Mouse (Mus musculus): ENCODE results near the gene Baiap2. TPM values are rescaled to one million over a fixed set of nuclear protein-coding genes. Genes with fewer than 3 reads are reported as not detected.

The Baiap2 gene
- polyA plus RNA-seq, 1 experiment, result 5.5 TPM

- peak overlapping the region; percentile 56 for H3K27ac ChIP-seq (replicated peaks; ENCODE audit: low read depth, low read length)
- H3K4me3 ChIP-seq (ENCODE audit: insufficient read depth, low read depth, low read length), result peak overlapping the region; percentile 75
- H3K4me1 ChIP-seq (ENCODE audit: control insufficient read depth, insufficient read depth, insufficient read length, low read length), result peaks cover 24% of the 10 kb centered on the region
These were observed 28.6 kb upstream of the Baiap2 start for GRCm38 (mm10) chr11:119913935-119914314.

- H3K4me1 ChIP-seq (ENCODE audit: control insufficient read depth, insufficient read depth, insufficient read length, low read length), result peaks cover 24% of the 10 kb centered on the region
- H3K27ac ChIP-seq (replicated peaks; ENCODE audit: low read depth, low read length), result peak overlapping the region; percentile 56; the same call in 1 of the 2 replicates
- H3K4me3 ChIP-seq (ENCODE audit: insufficient read depth, low read depth, low read length), result peak overlapping the region; percentile 75
These were observed 28.2 kb upstream of the Baiap2 start for GRCm38 (mm10) chr11:119914381-119914780.

GRCm38 (mm10) chr11:119915666-119916065 is 26.9 kb upstream of the Baiap2 start:
- Histone ChIP-seq H3K27ac (replicated peaks; ENCODE audit: low read depth, low read length) (no peak overlapping the region), H3K4me1 (ENCODE audit: control insufficient read depth, insufficient read depth, insufficient read length, low read length) (peaks cover 24% of the 10 kb centered on the region), H3K4me3 (ENCODE audit: insufficient read depth, low read depth, low read length) (0 out of 2 replicates have a peak overlapping the region, but pooled peaks have one; percentile 75)

GRCm38 (mm10) chr11:119916102-119916790 is 26.3 kb upstream of the Baiap2 start:
- peaks cover 24% of the 10 kb centered on the region for H3K4me1 ChIP-seq (ENCODE audit: control insufficient read depth, insufficient read depth, insufficient read length, low read length)
- 0 out of 2 replicates have a peak overlapping the region, but pooled peaks have one; percentile 2 for H3K4me3 ChIP-seq (ENCODE audit: insufficient read depth, low read depth, low read length)
- no peak overlapping the region for H3K27ac ChIP-seq (replicated peaks; ENCODE audit: low read depth, low read length)

- Histone ChIP-seq H3K27ac (replicated peaks; ENCODE audit: low read depth, low read length) (no peak overlapping the region), H3K4me1 (ENCODE audit: control insufficient read depth, insufficient read depth, insufficient read length, low read length) (peaks cover 24% of the 10 kb centered on the region), H3K4me3 (ENCODE audit: insufficient read depth, low read depth, low read length) (no peak overlapping the region; the same call in 1 of the 2 replicates)
These were observed 25.6 kb upstream of the Baiap2 start for GRCm38 (mm10) chr11:119916834-119917469.

- no peak overlapping the region for H3K27ac ChIP-seq (replicated peaks; ENCODE audit: low read depth, low read length)
- H3K4me1 ChIP-seq (ENCODE audit: control insufficient read depth, insufficient read depth, insufficient read length, low read length), result peaks cover 24% of the 10 kb centered on the region
- H3K4me3 ChIP-seq (ENCODE audit: insufficient read depth, low read depth, low read length), result no peak overlapping the region
These were observed 24.0 kb upstream of the Baiap2 start for GRCm38 (mm10) chr11:119918521-119918920.

- peaks cover 21% of the 10 kb centered on the region for H3K4me1 ChIP-seq (ENCODE audit: control insufficient read depth, insufficient read depth, insufficient read length, low read length)
- H3K27ac ChIP-seq (replicated peaks; ENCODE audit: low read depth, low read length), result no peak overlapping the region
- no peak overlapping the region for H3K4me3 ChIP-seq (ENCODE audit: insufficient read depth, low read depth, low read length)
These were observed 23.1 kb upstream of the Baiap2 start for GRCm38 (mm10) chr11:119919432-119919831.

- Histone ChIP-seq H3K4me1 (ENCODE audit: control insufficient read depth, insufficient read depth, insufficient read length, low read length) (peaks cover 17% of the 10 kb centered on the region), H3K27ac (replicated peaks; ENCODE audit: low read depth, low read length) (no peak overlapping the region), H3K4me3 (ENCODE audit: insufficient read depth, low read depth, low read length) (no peak overlapping the region)
These were observed 22.7 kb upstream of the Baiap2 start for GRCm38 (mm10) chr11:119919897-119920296.

- Histone ChIP-seq H3K4me1 (ENCODE audit: control insufficient read depth, insufficient read depth, insufficient read length, low read length) (peaks cover 9% of the 10 kb centered on the region; the same call in 1 of the 2 replicates), H3K4me3 (ENCODE audit: insufficient read depth, low read depth, low read length) (no peak overlapping the region), H3K27ac (replicated peaks; ENCODE audit: low read depth, low read length) (no peak overlapping the region)
These were observed 21.9 kb upstream of the Baiap2 start for GRCm38 (mm10) chr11:119920668-119921067.

- no peaks in the 10 kb centered on the region for H3K4me1 ChIP-seq (ENCODE audit: control insufficient read depth, insufficient read depth, insufficient read length, low read length)
- no peak overlapping the region for H3K4me3 ChIP-seq (ENCODE audit: insufficient read depth, low read depth, low read length)
- 0 out of 2 replicates have a peak overlapping the region, but pooled peaks have one; percentile 28 for H3K27ac ChIP-seq (replicated peaks; ENCODE audit: low read depth, low read length)
These were observed 17.4 kb upstream of the Baiap2 start for GRCm38 (mm10) chr11:119925176-119925575.

- no peak overlapping the region for H3K27ac ChIP-seq (replicated peaks; ENCODE audit: low read depth, low read length)
- no peak overlapping the region for H3K4me3 ChIP-seq (ENCODE audit: insufficient read depth, low read depth, low read length)
- H3K4me1 ChIP-seq (ENCODE audit: control insufficient read depth, insufficient read depth, insufficient read length, low read length), result no peaks in the 10 kb centered on the region
These were observed 15.8 kb upstream of the Baiap2 start for GRCm38 (mm10) chr11:119926762-119927161.

GRCm38 (mm10) chr11:119928023-119928681 is 14.4 kb upstream of the Baiap2 start:
- H3K4me1 ChIP-seq (ENCODE audit: control insufficient read depth, insufficient read depth, insufficient read length, low read length), result no peaks in the 10 kb centered on the region; the same call in 1 of the 2 replicates
- peak overlapping the region; percentile 29 for H3K4me3 ChIP-seq (ENCODE audit: insufficient read depth, low read depth, low read length)
- peak overlapping the region; percentile 8; the same call in 1 of the 2 replicates for H3K27ac ChIP-seq (replicated peaks; ENCODE audit: low read depth, low read length)

- H3K27ac ChIP-seq (replicated peaks; ENCODE audit: low read depth, low read length), result no peak overlapping the region
These were observed 12.8 kb upstream of the Baiap2 start for GRCm38 (mm10) chr11:119929603-119930265.

GRCm38 (mm10) chr11:119931809-119932208 is 10.8 kb upstream of the Baiap2 start:
- Histone ChIP-seq H3K27ac (replicated peaks; ENCODE audit: low read depth, low read length) (no peak overlapping the region), H3K4me1 (ENCODE audit: control insufficient read depth, insufficient read depth, insufficient read length, low read length) (no peaks in the 10 kb centered on the region; the same call in 1 of the 2 replicates), H3K4me3 (ENCODE audit: insufficient read depth, low read depth, low read length) (no peak overlapping the region)

More at GRCm38 (mm10) chr11:119929603-119930265, 12.8 kb upstream of the Baiap2 start:
- no peaks in the 10 kb centered on the region; the same call in 1 of the 2 replicates for H3K4me1 ChIP-seq (ENCODE audit: control insufficient read depth, insufficient read depth, insufficient read length, low read length)
- H3K4me3 ChIP-seq (ENCODE audit: insufficient read depth, low read depth, low read length), result no peak overlapping the region

GRCm38 (mm10) chr11:119933142-119933541 is 9.4 kb upstream of the Baiap2 start:
- H3K27ac ChIP-seq (replicated peaks; ENCODE audit: low read depth, low read length), result no peak overlapping the region
- peaks cover 2% of the 10 kb centered on the region for H3K4me1 ChIP-seq (ENCODE audit: control insufficient read depth, insufficient read depth, insufficient read length, low read length)
- no peak overlapping the region for H3K4me3 ChIP-seq (ENCODE audit: insufficient read depth, low read depth, low read length)
